Mouse (Mus musculus): ENCODE measurements around the gene Tmem132b. TPM values are rescaled to one million over a fixed set of nuclear protein-coding genes. Genes with fewer than 3 reads are reported as not detected.

The Tmem132b gene
- polyA plus RNA-seq, 1 experiment, result 0.04 TPM

- DNase-seq (ENCODE audit: low spot score), result no peak
These were observed 240.7 kb downstream of the Tmem132b start for GRCm38 (mm10) chr5:125772238-125772637.

GRCm38 (mm10) chr5:125772756-125773155 is 241.2 kb downstream of the Tmem132b start:
- DNase-seq (ENCODE audit: low spot score), result no peak

GRCm38 (mm10) chr5:125780332-125780731 is 248.8 kb downstream of the Tmem132b start:
- no peak for DNase-seq (ENCODE audit: low spot score)

GRCm38 (mm10) chr5:125792643-125793042 is 261.1 kb downstream of the Tmem132b start:
- no peak for DNase-seq (ENCODE audit: low spot score)

DNA sequence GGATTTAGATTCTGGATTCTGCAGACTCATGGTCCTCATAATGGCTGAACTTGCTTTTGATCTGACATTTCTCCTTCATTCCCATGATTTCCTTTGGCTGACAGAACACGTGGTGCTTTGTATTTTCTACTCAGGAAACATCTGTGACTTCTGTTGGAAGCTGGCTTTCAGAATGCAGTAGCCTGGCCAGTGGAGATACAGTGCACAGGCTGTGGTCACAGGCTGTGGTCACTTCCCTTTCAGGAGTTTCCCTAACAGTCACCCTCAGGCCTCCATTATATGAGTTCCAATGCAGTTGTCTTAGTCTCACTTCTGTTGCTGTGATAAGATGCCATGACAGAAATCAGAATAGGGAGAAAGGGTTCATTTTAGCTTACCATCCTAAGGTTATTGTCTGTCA is 262.7 kb downstream of the Tmem132b start:
- no peak for DNase-seq (ENCODE audit: low spot score)

- no peak for DNase-seq (ENCODE audit: low spot score)
These were observed 268.0 kb downstream of the Tmem132b start for GRCm38 (mm10) chr5:125799622-125800021.

DNA sequence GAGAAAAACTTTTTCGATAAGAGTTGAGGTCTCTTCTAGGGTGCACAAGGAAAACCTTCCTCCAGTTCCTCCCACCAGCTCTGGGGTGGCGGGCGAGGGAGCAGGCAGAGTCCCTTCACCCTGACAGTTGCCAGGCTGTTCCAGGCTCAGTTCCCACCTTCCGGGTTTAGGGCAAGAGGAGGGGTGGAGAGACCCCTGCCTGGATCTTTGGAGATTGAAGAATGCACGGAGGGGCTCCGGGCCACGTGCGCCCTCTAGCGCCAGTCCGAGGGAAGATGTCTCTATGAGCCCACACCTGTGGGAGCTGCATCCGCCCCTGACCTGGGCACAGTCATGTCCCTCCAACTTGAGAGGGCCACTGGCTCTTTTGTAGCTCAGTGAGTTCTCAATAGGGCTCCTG is 268.5 kb downstream of the Tmem132b start:
- no peak for DNase-seq (ENCODE audit: low spot score)

GRCm38 (mm10) chr5:125802801-125803200 is 271.2 kb downstream of the Tmem132b start:
- DNase-seq (ENCODE audit: low spot score), result no peak

DNA sequence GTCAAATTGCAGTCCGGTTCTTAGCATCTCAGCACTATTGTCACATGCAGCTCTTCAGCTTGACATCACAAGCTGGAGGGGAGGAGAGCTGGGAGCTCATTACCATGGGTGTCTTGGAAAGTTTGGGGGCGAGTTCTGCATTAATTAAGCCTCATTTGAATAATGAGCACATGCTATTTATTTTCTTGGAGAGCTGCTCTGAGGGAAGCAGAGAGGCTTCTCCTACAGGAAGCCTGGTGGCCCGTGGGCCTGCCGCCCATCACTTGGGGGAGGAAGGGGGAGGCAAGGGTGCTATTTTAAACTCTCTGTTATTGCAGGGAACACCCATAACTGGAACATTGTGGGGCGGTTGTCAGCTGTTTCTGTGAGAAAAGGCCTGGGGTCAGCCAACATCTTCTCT is 273.8 kb downstream of the Tmem132b start:
- DNase-seq (ENCODE audit: low spot score), result no peak

DNA sequence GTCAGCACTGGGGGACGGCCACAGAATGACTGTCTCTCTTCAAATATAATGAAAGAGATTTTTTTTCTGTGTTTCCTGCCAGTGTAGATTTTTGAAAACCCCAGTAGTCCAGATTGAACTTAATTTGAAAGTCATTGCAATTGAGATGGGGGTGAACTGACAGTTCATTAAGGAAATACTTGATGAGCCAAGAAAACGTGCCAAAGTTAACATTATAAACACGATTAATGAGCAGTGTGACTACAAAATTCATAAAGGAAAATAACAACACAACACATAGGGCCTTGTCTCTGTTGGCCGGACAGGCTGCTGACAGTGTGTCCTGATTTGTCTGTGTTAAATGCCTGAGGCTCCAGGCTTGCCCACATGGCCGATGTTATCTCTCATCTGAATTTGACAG is 276.3 kb downstream of the Tmem132b start:
- DNase-seq (ENCODE audit: low spot score), result no peak

GRCm38 (mm10) chr5:125829342-125829741 is 297.8 kb downstream of the Tmem132b start:
- DNase-seq (ENCODE audit: low spot score), result no peak

DNA sequence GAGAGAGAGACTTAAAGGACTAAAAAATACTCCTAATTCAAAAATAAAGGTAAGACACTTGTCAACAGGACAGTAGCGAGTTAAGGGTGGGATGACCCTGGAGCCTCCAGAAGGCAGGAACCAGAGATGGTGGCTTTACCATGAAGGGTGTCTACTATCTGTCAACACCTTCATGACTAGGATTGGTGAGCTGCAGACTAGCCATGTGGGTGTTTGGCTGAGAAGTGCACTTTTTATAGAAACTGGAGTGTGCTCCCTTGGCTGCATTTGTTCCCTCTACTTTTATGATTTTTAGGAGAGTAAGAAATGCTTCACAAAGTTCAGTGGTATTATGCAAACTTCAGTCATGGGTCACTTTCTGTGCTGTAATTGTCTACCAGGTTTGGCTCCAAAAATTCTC is 304.3 kb downstream of the Tmem132b start:
- DNase-seq (ENCODE audit: low spot score), result no peak

GRCm38 (mm10) chr5:125836761-125837160 is 305.2 kb downstream of the Tmem132b start:
- no peak for DNase-seq (ENCODE audit: low spot score)

Other genes with a start within 250 kb of the Tmem132b start
- gene Scarb1, start 190.7 kb upstream of the Tmem132b start, polyA plus RNA-seq (2012; rRNA removed), result 75.6 and 92.2 TPM in 2 replicates
- 0.29 and 0.40 TPM in 2 replicates for gene Gm10382, start 142.5 kb upstream of the Tmem132b start, polyA plus RNA-seq (2012; rRNA removed)
- gene Ubc, start 141.6 kb upstream of the Tmem132b start, polyA plus RNA-seq (2012; rRNA removed), result 740 and 949 TPM in 2 replicates
- gene Dhx37, start 97.7 kb upstream of the Tmem132b start, polyA plus RNA-seq (2012; rRNA removed), result 15.7 and 16.8 TPM in 2 replicates
- gene Bri3bp, start 90.2 kb upstream of the Tmem132b start, polyA plus RNA-seq (2012; rRNA removed), result 3.5 and 7.5 TPM in 2 replicates
- 27.3 and 40.5 TPM in 2 replicates for gene Aacs, start 56.0 kb upstream of the Tmem132b start, polyA plus RNA-seq (2012; rRNA removed)